Mouse (Mus musculus) testis, adult 2 months (tissue): ENCODE measurements around the gene Rnd2. TPM values are rescaled to one million over a fixed set of nuclear protein-coding genes. Genes with fewer than 3 reads are reported as not detected.

Experiments
- H3K27ac ChIP-seq: fragments of 200-500 bp; 2 replicates; pipeline ENCODE4 v1.5.1; 2012; ENCODE audit warnings: low read depth, low read length; ENCODE audit not compliant: control insufficient read depth, insufficient read depth
- H3K27me3 ChIP-seq: fragments of 200-500 bp; 2 replicates; pipeline ENCODE4 v1.6.1; 2012; ENCODE audit warnings: mild to moderate bottlenecking, low read length, moderate library complexity; ENCODE audit not compliant: control insufficient read depth, insufficient read depth
- H3K36me3 ChIP-seq: fragments of 200-500 bp; 2 replicates; pipeline ENCODE4 v1.6.1; 2012; ENCODE audit warnings: mild to moderate bottlenecking, low read length; ENCODE audit not compliant: control insufficient read depth, insufficient read depth
- H3K4me1 ChIP-seq: fragments of 200-500 bp; 2 replicates; pipeline ENCODE4 v1.6.1; 2012; ENCODE audit warnings: low read length; ENCODE audit not compliant: control insufficient read depth, insufficient read depth
- H3K4me3 ChIP-seq: fragments of 200-500 bp; 2 replicates; pipeline ENCODE4 v1.5.1; 2012; ENCODE audit warnings: low read depth, mild to moderate bottlenecking, low read length, moderate library complexity, mixed read lengths; ENCODE audit not compliant: control insufficient read depth
- CTCF ChIP-seq: fragments of 200-500 bp; IDR thresholded peaks from 2 replicates; pipeline ENCODE4 v1.5.1; 2012; ENCODE audit warnings: low read depth, mild to moderate bottlenecking, inconsistent platforms, low read length, moderate library complexity; ENCODE audit not compliant: control insufficient read depth, insufficient read depth, insufficient replicate concordance
- POLR2A ChIP-seq: fragments of 200-500 bp; IDR thresholded peaks from 2 replicates; pipeline ENCODE4 v1.6.1; 2012; ENCODE audit warnings: low read depth, mild to moderate bottlenecking, inconsistent platforms, low read length, moderate library complexity; ENCODE audit not compliant: control insufficient read depth
- polyA plus RNA-seq: library from polyadenylated mRNA; depleted of rRNA; stranded (reverse); fragments of >200 nt; gene quantifications from 2 replicates; pipeline ENCODE4 v1.2.3, GENCODE M21; 2012

The Rnd2 gene
- polyA plus RNA-seq, 1 experiment, result 21.1 TPM

DNA sequence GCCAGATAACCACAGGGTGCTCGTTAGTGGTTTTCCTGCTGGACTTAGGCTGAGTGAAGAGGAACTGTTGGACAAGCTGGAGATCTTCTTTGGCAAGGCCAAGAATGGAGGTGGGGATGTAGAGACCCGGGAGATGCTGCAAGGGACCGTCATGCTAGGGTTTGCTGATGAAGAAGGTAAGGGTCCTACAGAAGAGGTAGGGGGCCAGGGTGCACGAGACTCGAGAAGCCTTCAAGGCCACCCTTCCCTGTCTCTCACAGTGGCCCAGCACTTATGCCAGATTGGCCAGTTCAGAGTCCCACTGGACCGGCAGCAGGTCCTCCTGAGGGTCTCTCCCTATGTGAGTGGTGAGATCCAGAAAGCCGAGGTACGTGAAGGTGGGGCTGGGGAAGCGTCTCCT is 7.2 kb upstream of the Rnd2 start:
- H3K36me3 ChIP-seq, result no peaks in the 10 kb centered on the region
- H3K4me3 ChIP-seq, result no peak overlapping the region
- H3K4me1 ChIP-seq, result peaks cover 6% of the 10 kb centered on the region
- no peaks in the 10 kb centered on the region for H3K27me3 ChIP-seq
- H3K27ac ChIP-seq, result no peak overlapping the region
- TF ChIP-seq CTCF, result no peak
- TF ChIP-seq POLR2A, result no peak

DNA sequence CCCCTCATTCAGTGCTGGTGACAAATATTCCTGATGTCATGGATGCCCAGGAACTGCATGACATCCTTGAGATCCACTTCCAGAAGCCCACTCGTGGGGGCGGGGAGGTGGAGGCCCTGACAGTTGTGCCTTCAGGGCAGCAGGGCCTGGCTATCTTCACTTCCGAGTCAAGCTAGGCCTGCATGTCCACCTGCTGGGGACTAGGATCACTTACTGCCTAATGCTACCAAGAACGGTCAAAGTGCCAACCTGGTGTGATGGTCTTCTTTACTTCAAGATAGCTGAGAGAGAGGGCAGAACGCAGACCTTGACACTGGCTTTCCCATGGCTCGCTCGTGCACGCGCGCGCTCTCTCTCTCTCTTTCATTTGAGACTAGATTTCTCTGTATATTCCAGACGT is 6.6 kb upstream of the Rnd2 start:
- Histone ChIP-seq H3K27ac (no peak overlapping the region), H3K27me3 (no peaks in the 10 kb centered on the region), H3K36me3 (no peaks in the 10 kb centered on the region), H3K4me1 (peaks cover 11% of the 10 kb centered on the region), H3K4me3 (no peak overlapping the region)
- TF ChIP-seq CTCF, result no peak
- no peak for TF ChIP-seq POLR2A

DNA sequence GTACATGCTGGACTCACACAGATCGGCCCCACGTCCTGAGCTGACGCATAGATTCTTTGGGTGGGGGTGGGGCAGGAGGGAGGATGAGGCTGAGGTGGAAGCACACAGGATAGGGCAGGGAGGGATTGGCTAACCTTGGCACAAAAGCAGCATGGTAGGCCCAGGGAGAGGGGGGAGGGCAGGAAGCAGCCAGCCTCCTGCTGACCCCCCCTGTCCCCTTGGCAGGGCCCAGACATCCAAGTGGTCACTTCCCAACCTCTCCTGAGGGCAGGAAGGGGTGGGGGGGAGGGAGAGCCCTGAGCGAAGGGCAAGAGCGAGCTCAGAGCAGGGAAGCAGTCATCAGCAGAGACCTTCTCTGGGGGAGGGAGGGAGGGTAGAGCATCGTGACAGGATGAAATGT is 5.1 kb upstream of the Rnd2 start:
- no peak overlapping the region for H3K27ac ChIP-seq
- H3K27me3 ChIP-seq, result no peaks in the 10 kb centered on the region
- H3K36me3 ChIP-seq, result no peaks in the 10 kb centered on the region
- TF ChIP-seq CTCF, result no peak
- no peak for TF ChIP-seq POLR2A
- peaks cover 15% of the 10 kb centered on the region for H3K4me1 ChIP-seq
- no peak overlapping the region for H3K4me3 ChIP-seq

DNA sequence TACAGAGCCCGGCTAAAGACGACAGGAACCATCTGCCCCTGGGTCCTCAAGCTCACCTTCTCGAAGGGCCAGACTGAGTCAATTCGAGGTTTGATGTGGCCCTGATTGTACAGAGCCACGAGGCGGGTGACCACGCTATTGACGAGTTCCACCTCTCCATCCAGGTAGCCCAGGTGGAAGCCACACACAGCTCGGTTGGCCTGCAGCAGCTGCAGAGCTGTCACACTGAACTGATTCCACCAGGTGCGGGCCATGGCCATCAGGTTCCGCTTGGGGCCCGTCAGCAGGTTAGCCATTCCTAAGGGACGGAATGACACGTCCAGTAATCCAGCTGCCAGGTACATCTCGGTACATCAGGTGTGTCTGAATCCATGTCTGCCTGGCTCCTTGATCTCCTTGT is 4.5 kb upstream of the Rnd2 start:
- peaks cover 18% of the 10 kb centered on the region for H3K4me1 ChIP-seq
- H3K27ac ChIP-seq, result no peak overlapping the region
- no peaks in the 10 kb centered on the region for H3K36me3 ChIP-seq
- TF ChIP-seq POLR2A (no peak), CTCF (no peak)
- H3K4me3 ChIP-seq, result no peak overlapping the region
- H3K27me3 ChIP-seq, result no peaks in the 10 kb centered on the region

DNA sequence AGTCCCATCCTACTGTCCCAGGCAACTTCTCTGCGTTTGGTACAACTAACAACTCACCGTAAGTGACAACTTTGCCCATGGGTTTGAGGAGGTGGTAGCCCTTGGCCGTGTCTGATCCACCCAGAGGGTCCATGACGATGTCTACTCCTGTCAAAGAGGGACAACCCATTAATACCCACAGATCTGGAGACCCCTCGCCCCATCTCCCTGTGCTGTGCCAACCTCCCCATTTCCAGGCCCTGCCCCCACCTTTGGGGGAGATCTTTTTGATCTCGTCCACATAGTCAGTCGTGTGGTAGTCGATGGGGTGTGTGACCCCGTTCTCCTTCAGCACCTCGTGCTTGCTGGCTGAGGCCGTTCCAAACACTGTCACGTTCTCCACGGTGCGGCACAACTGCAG is 2.7 kb upstream of the Rnd2 start:
- H3K36me3 ChIP-seq, result no peaks in the 10 kb centered on the region
- peak overlapping the region; percentile 75 for H3K4me3 ChIP-seq
- no peak for TF ChIP-seq POLR2A
- TF ChIP-seq CTCF, result no peak
- peaks cover 21% of the 10 kb centered on the region for H3K4me1 ChIP-seq
- no peak overlapping the region for H3K27ac ChIP-seq
- H3K27me3 ChIP-seq, result no peaks in the 10 kb centered on the region

DNA sequence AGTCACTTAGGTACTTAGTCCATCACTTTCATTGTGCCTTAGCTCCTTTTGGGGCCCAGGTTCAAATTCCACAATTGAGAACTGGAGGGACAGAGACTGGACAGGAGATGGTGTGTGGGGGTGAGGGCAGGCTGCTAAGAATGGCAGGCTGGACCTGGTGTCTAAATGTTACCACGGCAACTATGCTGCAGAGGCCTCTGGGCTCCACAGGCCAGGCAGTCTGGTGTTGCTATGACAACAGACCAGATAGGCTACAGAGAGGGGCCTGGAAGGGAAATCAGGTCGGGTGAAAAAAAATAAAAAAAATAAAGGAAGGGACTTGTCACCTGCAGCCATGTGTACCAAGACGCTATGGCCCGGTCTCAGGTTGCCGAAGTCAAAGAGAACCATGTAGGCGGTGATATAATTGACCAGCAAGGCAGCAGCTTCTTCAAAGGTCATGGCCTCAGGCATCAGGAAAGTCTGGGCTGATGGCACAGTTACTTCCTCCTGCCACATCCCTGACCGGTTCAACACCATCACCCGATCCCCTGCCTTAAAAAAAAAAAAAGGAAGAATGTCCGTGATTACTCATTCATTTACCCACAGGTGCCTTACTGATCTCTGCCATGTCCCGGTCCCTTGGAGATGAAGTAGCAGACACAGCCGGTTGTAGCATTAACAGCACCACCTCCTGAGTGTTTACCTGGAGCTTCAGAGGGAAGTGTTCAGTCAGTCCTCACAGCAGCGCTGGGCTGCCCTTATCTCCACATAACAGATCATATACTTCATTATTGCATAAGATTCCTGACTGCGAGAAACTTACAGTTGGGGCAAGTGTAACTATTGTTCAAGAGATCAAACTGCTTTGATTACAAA is 2.0 kb upstream of the Rnd2 start:
- H3K4me1 ChIP-seq, result peaks cover 24% of the 10 kb centered on the region
- H3K36me3 ChIP-seq, result no peaks in the 10 kb centered on the region
- no peak overlapping the region for H3K27ac ChIP-seq
- H3K4me3 ChIP-seq, result peak overlapping the region; percentile 75
- no peaks in the 10 kb centered on the region for H3K27me3 ChIP-seq
- TF ChIP-seq CTCF (no peak), POLR2A (no peak; the same call in 1 of the 2 replicates)

DNA sequence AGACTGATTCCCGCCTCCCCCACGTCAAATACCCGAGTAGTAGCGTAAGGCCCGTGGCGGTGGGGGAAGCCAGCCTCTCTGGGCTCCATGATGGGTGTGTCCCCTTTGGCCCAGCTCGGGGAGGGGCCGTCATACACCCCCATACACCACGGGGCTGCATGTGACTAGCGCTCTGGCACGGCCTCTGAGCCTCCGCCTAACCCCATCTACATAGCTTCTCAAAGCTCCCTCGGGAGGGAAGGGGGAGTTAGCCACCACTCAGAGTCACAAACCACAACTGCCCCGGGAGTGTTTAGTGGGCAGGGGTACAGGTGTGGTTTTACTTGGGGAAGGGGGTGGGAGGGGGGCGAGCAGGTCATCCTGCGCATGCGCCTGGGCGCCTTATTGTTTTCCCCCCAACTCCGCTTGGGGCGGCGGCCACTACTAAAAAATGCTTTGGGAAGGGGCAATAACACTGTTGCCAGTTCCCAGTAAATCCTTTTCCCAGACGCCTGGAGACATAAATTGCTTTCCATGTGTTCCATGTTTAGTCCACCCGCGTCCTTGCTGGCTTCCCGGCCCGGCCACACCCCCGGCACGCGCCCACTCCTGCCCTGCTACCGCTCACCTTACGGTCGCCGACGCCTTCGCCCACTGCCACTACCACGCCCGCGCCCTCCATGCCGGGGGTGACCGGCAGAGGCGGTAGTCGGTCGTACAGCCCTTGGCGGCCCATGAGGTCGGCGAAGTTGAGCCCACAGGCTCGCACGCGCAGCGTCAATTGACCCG is 486 bp downstream of the Rnd2 start:
- Histone ChIP-seq H3K36me3 (no peaks in the 10 kb centered on the region), H3K4me3 (peak overlapping the region; percentile 91), H3K27ac (peak overlapping the region; percentile 44), H3K27me3 (no peaks in the 10 kb centered on the region), H3K4me1 (peaks cover 30% of the 10 kb centered on the region)
- TF ChIP-seq POLR2A, result no peak
